Mouse (Mus musculus) hematopoietic stem cell, adult 5-6 weeks (primary cell): ENCODE measurements at regions not wholly inside any gene's neighbourhood (a gene's known extent, or its start where the extent isn't known, plus 50 kb on each side); places are given as distances from the start of the nearest gene placed in this dataset.

Experiments used
- ATAC-seq, 2 experiments: fragments of 125-278 bp in 1 of 2; replicated peaks in 1 of 2; 2 replicates each; pipeline ENCODE4 v1.8.0; 2016 to 2017; ENCODE audit warnings: inconsistent platforms in 2 of 2, mild to moderate bottlenecking in 2 of 2, moderate number of reproducible peaks in 2 of 2, low read depth in 1 of 2, moderate TSS enrichment in 1 of 2; ENCODE audit not compliant: low FRiP score in 2 of 2, poor library complexity in 2 of 2, severe bottlenecking in 2 of 2, insufficient read depth in 1 of 2, low TSS enrichment in 1 of 2

- ATAC-seq, result no peak; a peak in 1 of 4 replicates
Measured at GRCm38 (mm10) chr10:68842023-68842735, 118.7 kb downstream of the Tmem26 start.

- ATAC-seq, result peak in 1 of 2 experiments; percentile 32; a peak in 1 of 4 replicates
Measured at GRCm38 (mm10) chr10:68844066-68844465, 120.6 kb downstream of the Tmem26 start.

GRCm38 (mm10) chr10:68844596-68844995 is 121.2 kb downstream of the Tmem26 start:
- ATAC-seq, result no peak; a peak in 1 of 4 replicates

GRCm38 (mm10) chr10:68851153-68851552 is 127.7 kb downstream of the Tmem26 start:
- ATAC-seq, result no peak

DNA sequence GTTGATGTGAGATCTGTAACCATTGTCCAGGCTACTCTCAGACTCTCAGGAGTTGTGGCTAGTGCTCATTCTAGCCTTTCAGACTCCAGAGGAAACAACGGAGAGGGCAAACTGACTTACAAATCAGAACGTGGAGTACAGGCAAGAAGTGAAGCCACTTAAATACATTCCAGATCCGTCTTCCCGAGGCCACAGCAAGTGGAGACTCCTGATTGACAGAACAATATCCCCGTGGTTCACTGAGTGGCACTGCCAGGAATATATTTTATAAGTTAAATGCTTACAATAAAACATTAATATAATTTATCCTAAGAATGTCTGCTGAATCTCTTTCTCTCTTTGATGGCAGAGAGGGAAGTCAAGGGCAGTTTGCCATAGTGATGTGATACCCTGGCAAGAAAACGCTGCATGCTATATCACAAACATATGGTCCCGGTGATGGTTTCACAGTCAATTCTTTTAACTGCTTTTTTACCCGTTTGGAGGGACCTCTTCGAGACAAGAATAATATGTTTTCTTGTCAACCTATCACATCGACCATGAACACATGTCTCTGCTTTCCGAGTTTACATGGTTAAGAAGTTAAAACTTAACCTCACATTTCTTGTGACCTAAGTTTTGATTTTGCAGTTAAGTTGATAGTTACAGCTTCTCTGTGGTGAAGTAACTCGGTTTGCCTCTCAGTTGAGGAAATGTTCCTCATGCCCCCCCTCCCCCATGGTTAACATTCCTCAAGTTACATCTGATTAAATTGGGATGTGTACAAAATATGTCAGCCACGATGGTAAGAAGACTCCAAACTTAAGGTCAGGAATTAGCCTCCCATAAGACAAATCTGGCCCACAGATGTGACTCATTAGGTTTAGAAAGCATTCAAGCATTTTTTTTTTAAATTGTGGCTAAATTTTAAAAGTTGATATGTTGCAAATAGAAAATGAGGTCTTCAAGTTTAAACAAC is 132.8 kb downstream of the Tmem26 start:
- no peak for ATAC-seq

DNA sequence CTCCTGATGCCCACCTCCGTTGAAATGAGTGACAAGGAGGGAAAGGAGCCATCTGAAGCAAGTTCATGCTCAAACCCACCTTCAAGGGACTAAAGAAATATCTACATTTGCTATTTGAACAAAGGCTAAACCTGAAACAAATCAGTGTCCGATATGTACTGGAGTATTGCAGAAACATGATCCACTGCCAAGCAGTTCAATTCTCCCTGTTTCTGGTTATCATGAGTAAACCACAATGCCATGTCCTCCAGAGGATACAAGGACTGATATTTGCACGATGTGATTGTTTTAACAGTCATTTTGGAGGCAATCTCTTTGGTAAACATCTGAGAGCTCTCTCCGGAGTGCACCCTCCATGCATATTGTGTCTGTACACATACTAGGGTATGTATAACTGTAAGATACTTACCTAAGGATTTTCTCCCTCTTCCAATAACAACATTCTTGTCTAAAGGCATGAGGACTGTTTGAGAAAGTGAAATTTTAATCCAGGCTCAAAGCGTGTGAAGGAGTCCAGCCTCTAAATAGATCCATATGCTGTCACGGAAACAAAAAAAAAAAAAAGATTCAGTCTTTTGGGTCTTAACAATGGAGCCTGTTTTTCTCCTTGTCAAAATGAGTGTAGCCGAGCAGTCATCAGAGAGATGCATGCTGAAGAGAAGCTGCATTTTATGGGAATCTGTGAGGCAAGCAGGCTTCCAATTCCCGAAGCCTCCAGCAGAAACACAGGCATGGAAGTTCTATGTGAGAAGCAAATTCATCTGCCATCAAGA is 141.3 kb downstream of the Tmem26 start:
- no peak for ATAC-seq

GRCm38 (mm10) chr10:68865776-68866175 is 142.3 kb downstream of the Tmem26 start:
- ATAC-seq, result no peak

DNA sequence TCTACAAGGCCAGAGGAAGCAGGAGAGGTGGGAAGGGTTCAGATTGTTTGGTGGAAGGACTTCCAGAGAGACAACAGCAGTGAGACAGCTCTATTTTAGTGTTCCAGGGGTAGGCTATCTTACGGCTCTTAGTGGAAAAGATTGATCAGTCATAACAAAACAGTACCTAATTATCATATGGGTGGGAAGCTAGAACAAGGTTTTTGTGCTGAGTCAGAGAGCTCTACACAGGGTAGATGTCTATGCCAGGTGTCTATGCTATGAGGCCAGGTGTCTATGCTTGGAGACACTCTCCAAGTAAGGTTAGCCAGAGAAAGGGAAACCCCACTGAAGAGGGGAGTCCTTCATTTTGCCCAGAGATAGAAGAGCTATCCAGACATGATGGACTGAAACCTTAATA is 143.9 kb downstream of the Tmem26 start:
- no peak for ATAC-seq

GRCm38 (mm10) chr10:68872102-68872501 is 148.7 kb downstream of the Tmem26 start:
- ATAC-seq, result no peak

- ATAC-seq, result no peak
Measured at GRCm38 (mm10) chr10:68875641-68876040, 152.2 kb downstream of the Tmem26 start.

DNA sequence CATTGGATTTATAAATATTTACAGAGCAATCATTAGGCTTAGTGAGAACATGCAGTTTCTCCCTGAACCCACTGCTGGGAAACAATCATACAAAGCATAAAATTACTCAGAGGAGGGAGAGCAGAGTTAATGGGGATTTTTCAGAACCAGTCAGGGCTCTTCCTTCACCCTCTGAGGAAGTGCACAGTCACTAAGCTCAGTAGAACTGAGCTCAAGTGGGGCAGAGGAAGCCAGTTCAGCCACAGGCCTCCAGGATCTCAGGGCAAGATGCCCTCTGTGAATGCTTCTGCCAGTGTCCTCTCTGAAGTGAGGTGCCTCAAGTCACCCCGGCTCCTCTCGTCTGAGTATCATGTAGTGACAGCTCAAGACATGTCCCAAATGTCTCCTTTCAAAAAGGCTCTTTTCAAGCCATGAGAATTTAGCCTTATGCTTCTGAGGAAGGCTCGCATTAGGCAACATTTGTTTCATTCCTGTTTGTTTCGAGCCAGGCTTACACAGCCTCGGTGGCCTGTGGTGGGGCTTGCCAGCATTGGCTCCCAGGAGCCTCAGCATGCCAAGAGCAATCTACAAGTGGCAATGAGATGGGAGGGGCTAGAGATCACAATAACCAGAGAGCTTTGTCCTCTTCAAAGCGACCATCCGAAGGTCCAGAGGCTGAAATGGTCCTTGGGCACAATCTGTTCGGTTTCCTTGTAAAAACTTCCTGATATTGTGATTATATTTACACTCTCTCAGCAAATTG is 169.8 kb downstream of the Tmem26 start:
- ATAC-seq, result peak; percentile 51 to 56; a peak in 2 of 4 replicates

DNA sequence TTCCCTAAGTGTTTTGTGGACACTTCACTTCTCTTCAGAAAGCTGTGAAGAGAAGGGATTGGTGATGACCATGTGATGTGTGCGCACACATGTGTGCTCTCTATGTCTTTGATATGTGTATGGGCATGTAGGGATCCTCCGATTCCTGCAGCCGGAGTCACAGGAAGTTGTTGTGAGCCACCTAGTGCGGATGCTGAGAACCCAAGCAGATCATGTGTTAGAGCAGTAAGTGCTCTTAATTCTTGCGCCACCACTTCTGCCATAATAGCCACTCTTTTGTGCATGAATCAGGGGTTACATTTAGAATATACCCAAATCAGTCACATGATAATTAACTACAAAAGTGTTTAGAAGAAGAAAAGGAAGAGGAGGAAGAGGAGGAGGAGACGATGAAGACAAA is 170.7 kb downstream of the Tmem26 start:
- ATAC-seq, result no peak

DNA sequence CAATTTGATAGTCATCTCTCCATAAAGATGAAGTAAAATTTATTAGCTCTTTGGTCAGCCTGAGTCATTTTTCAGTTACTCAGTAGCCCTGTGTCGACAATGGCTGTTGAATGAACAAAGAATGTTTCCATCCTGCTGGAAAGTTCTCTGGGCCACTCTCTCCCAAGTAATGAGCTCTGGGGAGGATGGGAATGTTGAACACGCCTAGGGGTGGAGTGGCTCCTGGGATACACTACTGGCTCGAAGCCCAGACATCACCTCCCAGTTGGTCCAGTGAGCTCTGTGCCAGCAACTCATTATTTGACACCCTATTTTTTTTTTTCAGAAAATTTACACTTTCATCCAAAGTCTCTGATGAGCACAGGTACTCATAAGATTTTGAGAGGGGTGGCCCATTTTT is 174.1 kb downstream of the Tmem26 start:
- no peak for ATAC-seq

DNA sequence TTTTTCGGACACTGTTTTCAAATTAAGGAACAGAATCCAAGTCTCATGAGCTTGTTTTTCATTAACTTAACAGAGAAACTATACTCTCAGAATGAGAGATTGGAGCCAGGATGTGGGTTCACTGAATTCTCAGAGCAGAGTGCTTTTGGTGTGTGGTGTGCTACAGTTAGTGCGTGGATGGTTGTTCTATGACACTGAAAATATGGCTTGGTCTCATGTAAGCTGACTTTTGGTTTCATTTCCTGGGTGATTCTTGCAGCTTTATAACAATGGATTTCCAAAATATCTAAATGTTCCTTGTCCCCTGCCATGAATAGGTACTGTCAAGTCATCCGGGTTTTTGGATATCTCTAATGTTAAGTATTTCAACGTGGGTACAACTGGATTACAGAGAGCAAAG is 177.7 kb downstream of the Tmem26 start:
- ATAC-seq, result no peak

GRCm38 (mm10) chr10:68902670-68903069 is 179.2 kb downstream of the Tmem26 start:
- ATAC-seq, result peak in 1 of 2 experiments; percentile 67; a peak in 1 of 4 replicates

- no peak for ATAC-seq
Measured at GRCm38 (mm10) chr10:68904337-68904736, 180.9 kb downstream of the Tmem26 start.

DNA sequence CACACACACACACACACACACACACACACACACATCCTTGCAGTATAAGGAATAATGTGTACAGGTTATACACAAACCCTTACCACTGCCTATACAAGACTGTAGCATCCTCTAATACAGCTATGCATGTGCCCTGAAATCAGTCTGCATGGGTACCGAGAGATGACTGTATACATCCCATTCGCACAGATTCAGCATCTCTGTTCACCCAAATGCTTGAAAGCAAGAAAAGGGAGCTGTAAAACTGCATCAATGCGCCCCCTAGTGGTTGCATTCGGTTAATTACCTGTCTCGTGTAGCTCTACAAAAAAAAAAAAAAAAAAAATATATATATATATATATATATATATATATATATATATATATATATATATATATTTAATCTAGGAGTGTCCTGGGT is 184.8 kb downstream of the Tmem26 start:
- ATAC-seq, result peak in 1 of 2 experiments; percentile 62; a peak in 1 of 4 replicates
